In genomic region chr9:60857833-60858232, GRCm38 (mm10) we compare ENCODE assay signal across 8 mouse cellular contexts.
A peak's percentile ranks its signal among the peaks of the same experiment; 100 is the strongest.
DNase-seq lines count a peak whose midpoint lies in the region; TF ChIP-seq lines count a peak whose summit lies in the region.
"Had no signal": no experiment of that assay in that cellular context is flagged by ENCODE, and none has a peak within 500 bp of the region (broad histone marks: within the 10 kb centered on the region; RNA-seq: fewer than 3 reads in every experiment).

No protein-coding gene starts in this region.

- 0 out of 2 replicates have a peak, but pooled peaks cover 5% of the 10 kb centered on the region for H3K36me3 ChIP-seq in ES-Bruce4 (ENCODE audit: control insufficient read depth, insufficient read depth, low read length, poor library complexity, severe bottlenecking)
- H3K36me3 ChIP-seq in embryonic facial prominence, embryonic 10.5 days (replicated peaks): peaks cover 38% of the 10 kb centered on the region
- peaks cover 35% of the 10 kb centered on the region for H3K36me3 ChIP-seq in hindbrain, embryonic 10.5 days
- H3K36me3 ChIP-seq: liver, embryonic 15.5 days had no signal

- H3K9ac ChIP-seq in ES-Bruce4 (ENCODE audit: low read depth, poor library complexity, severe bottlenecking): no peak overlapping the region
- H3K9ac ChIP-seq: liver, embryonic 15.5 days had no signal

- peak; percentile 53 for TF ChIP-seq CTCF in ES-Bruce4 (IDR thresholded peaks at IDR 0.05; ENCODE audit: low read depth, low read length)
- peak; percentile 86 for TF ChIP-seq CTCF in layer of hippocampus, adult 2 months (conservative IDR thresholded peaks at IDR 0.05)

- DNase-seq in adipocyte (ENCODE audit: low spot score): peak; percentile 63
- DNase-seq in embryonic facial prominence, embryonic 10.5 days (ENCODE audit: low spot score): peak; percentile 63
- peak; percentile 57 for DNase-seq in hindbrain, embryonic 10.5 days (ENCODE audit: low spot score)
- peak; percentile 62 to 64 for DNase-seq in layer of hippocampus, adult 2 months (ENCODE audit: low spot score in 2 of 2)
- peak; percentile 71 for DNase-seq in lung, postnatal 14 days
- peak; percentile 57 for DNase-seq in right cerebral cortex, postnatal 25 days

- no peaks in the 10 kb centered on the region for H3K4me1 ChIP-seq in ES-Bruce4 (ENCODE audit: control insufficient read depth, insufficient read depth, low read length)
- peaks cover 8% of the 10 kb centered on the region for H3K4me1 ChIP-seq in embryonic facial prominence, embryonic 10.5 days
- H3K4me1 ChIP-seq in hindbrain, embryonic 10.5 days (replicated peaks): peaks cover 10% of the 10 kb centered on the region
- H3K4me1 ChIP-seq: liver, embryonic 15.5 days had no signal

- no peaks in the 10 kb centered on the region for H3K27me3 ChIP-seq in ES-Bruce4 (ENCODE audit: control insufficient read depth, insufficient read depth, low read length, poor library complexity, severe bottlenecking)
- no peaks in the 10 kb centered on the region for H3K27me3 ChIP-seq in embryonic facial prominence, embryonic 10.5 days (replicated peaks; ENCODE audit: low read depth, poor library complexity, severe bottlenecking)
- no peaks in the 10 kb centered on the region for H3K27me3 ChIP-seq in hindbrain, embryonic 10.5 days (ENCODE audit: insufficient read depth, poor library complexity, severe bottlenecking)
- H3K27me3 ChIP-seq: liver, embryonic 15.5 days had no signal

- H3K4me3 ChIP-seq in ES-Bruce4 (ENCODE audit: low read depth, low read length): no peak overlapping the region
- H3K4me3 ChIP-seq in embryonic facial prominence, embryonic 10.5 days: no peak overlapping the region
- H3K4me3 ChIP-seq in hindbrain, embryonic 10.5 days: no peak overlapping the region
- H3K4me3 ChIP-seq in layer of hippocampus, adult 2 months: no peak overlapping the region; the same call in 1 of the 2 replicates
- H3K4me3 ChIP-seq: liver, embryonic 15.5 days had no signal

- no peak for TF ChIP-seq POLR2A in ES-Bruce4 (IDR thresholded peaks at IDR 0.05; ENCODE audit: insufficient read depth, low read length)

- TF ChIP-seq EP300 in ES-Bruce4 (IDR thresholded peaks at IDR 0.05; ENCODE audit: insufficient read depth, low read depth, low read length): no peak

- H3K9me3 ChIP-seq in ES-Bruce4 (replicated peaks; ENCODE audit: control insufficient read depth, insufficient read depth, low read length, poor library complexity, severe bottlenecking): no peaks in the 10 kb centered on the region
- H3K9me3 ChIP-seq in embryonic facial prominence, embryonic 10.5 days: no peaks in the 10 kb centered on the region
- no peaks in the 10 kb centered on the region for H3K9me3 ChIP-seq in hindbrain, embryonic 10.5 days
- H3K9me3 ChIP-seq: liver, embryonic 15.5 days had no signal

- no peak overlapping the region for H3K27ac ChIP-seq in ES-Bruce4 (ENCODE audit: insufficient read depth, low read length)
- H3K27ac ChIP-seq in embryonic facial prominence, embryonic 10.5 days (replicated peaks): no peak overlapping the region
- H3K27ac ChIP-seq in hindbrain, embryonic 10.5 days: no peak overlapping the region
- H3K27ac ChIP-seq in layer of hippocampus, adult 2 months: peak overlapping the region; percentile 32; the same call in 1 of the 2 replicates
- H3K27ac ChIP-seq: liver, embryonic 15.5 days had no signal

- WGBS in embryonic facial prominence, embryonic 10.5 days: 27% methylated on average over 5 of the region's 5 CpGs
- 41% methylated on average over 5 of the region's 5 CpGs for WGBS in hindbrain, embryonic 10.5 days
